Mouse (Mus musculus): ENCODE measurements at regions not wholly inside any gene's neighbourhood (a gene's known extent, or its start where the extent isn't known, plus 50 kb on each side); places are given as distances from the start of the nearest gene placed in this dataset.

- Histone ChIP-seq H3K4me3 (ENCODE audit: low read depth, low read length) (no peak overlapping the region), H3K27me3 (ENCODE audit: control insufficient read depth, insufficient read depth, low read length, poor library complexity, severe bottlenecking) (no peaks in the 10 kb centered on the region)
- TF ChIP-seq CTCF (IDR thresholded peaks at IDR 0.05; ENCODE audit: low read depth, low read length) (no peak), EP300 (IDR thresholded peaks at IDR 0.05; ENCODE audit: insufficient read depth, low read depth, low read length) (no peak), POLR2A (IDR thresholded peaks at IDR 0.05; ENCODE audit: insufficient read depth, low read length) (no peak)
These were observed 186.8 kb upstream of the Klf14 start for GRCm38 (mm10) chr6:31145687-31146086.

GRCm38 (mm10) chr6:31146779-31147178 is 187.9 kb upstream of the Klf14 start:
- no peaks in the 10 kb centered on the region for H3K36me3 ChIP-seq (ENCODE audit: control insufficient read depth, insufficient read depth, low read length, poor library complexity, severe bottlenecking)
- no peaks in the 10 kb centered on the region for H3K4me1 ChIP-seq (ENCODE audit: control insufficient read depth, insufficient read depth, low read length)
- no peaks in the 10 kb centered on the region for H3K27me3 ChIP-seq (ENCODE audit: control insufficient read depth, insufficient read depth, low read length, poor library complexity, severe bottlenecking)
- H3K9ac ChIP-seq (ENCODE audit: low read depth, poor library complexity, severe bottlenecking): no peak overlapping the region
- TF ChIP-seq POLR2A (IDR thresholded peaks at IDR 0.05; ENCODE audit: insufficient read depth, low read length) (no peak), EP300 (IDR thresholded peaks at IDR 0.05; ENCODE audit: insufficient read depth, low read depth, low read length) (no peak), CTCF (IDR thresholded peaks at IDR 0.05; ENCODE audit: low read depth, low read length) (no peak)
- H3K4me3 ChIP-seq (ENCODE audit: low read depth, low read length): no peak overlapping the region
- H3K27ac ChIP-seq (ENCODE audit: insufficient read depth, low read length): no peak overlapping the region
- no peaks in the 10 kb centered on the region for H3K9me3 ChIP-seq (replicated peaks; ENCODE audit: control insufficient read depth, insufficient read depth, low read length, poor library complexity, severe bottlenecking)

More at GRCm38 (mm10) chr6:31145687-31146086, 186.8 kb upstream of the Klf14 start:
- H3K4me1 ChIP-seq (ENCODE audit: control insufficient read depth, insufficient read depth, low read length): no peaks in the 10 kb centered on the region
- H3K36me3 ChIP-seq (ENCODE audit: control insufficient read depth, insufficient read depth, low read length, poor library complexity, severe bottlenecking): no peaks in the 10 kb centered on the region
- no peak overlapping the region for H3K27ac ChIP-seq (ENCODE audit: insufficient read depth, low read length)
- no peaks in the 10 kb centered on the region for H3K9me3 ChIP-seq (replicated peaks; ENCODE audit: control insufficient read depth, insufficient read depth, low read length, poor library complexity, severe bottlenecking)
- H3K9ac ChIP-seq (ENCODE audit: low read depth, poor library complexity, severe bottlenecking): no peak overlapping the region

- Histone ChIP-seq H3K36me3 (ENCODE audit: control insufficient read depth, insufficient read depth, low read length, poor library complexity, severe bottlenecking) (no peaks in the 10 kb centered on the region), H3K27me3 (ENCODE audit: control insufficient read depth, insufficient read depth, low read length, poor library complexity, severe bottlenecking) (no peaks in the 10 kb centered on the region), H3K27ac (ENCODE audit: insufficient read depth, low read length) (no peak overlapping the region), H3K9me3 (replicated peaks; ENCODE audit: control insufficient read depth, insufficient read depth, low read length, poor library complexity, severe bottlenecking) (no peaks in the 10 kb centered on the region), H3K4me3 (ENCODE audit: low read depth, low read length) (no peak overlapping the region), H3K9ac (ENCODE audit: low read depth, poor library complexity, severe bottlenecking) (no peak overlapping the region), H3K4me1 (ENCODE audit: control insufficient read depth, insufficient read depth, low read length) (no peaks in the 10 kb centered on the region)
- TF ChIP-seq POLR2A (IDR thresholded peaks at IDR 0.05; ENCODE audit: insufficient read depth, low read length) (no peak), EP300 (IDR thresholded peaks at IDR 0.05; ENCODE audit: insufficient read depth, low read depth, low read length) (no peak), CTCF (IDR thresholded peaks at IDR 0.05; ENCODE audit: low read depth, low read length) (no peak)
These were observed 188.8 kb upstream of the Klf14 start for GRCm38 (mm10) chr6:31147682-31148081.

- Histone ChIP-seq H3K27me3 (ENCODE audit: control insufficient read depth, insufficient read depth, low read length, poor library complexity, severe bottlenecking) (no peaks in the 10 kb centered on the region), H3K36me3 (ENCODE audit: control insufficient read depth, insufficient read depth, low read length, poor library complexity, severe bottlenecking) (no peaks in the 10 kb centered on the region), H3K27ac (ENCODE audit: insufficient read depth, low read length) (no peak overlapping the region), H3K9me3 (replicated peaks; ENCODE audit: control insufficient read depth, insufficient read depth, low read length, poor library complexity, severe bottlenecking) (no peaks in the 10 kb centered on the region), H3K4me1 (ENCODE audit: control insufficient read depth, insufficient read depth, low read length) (no peaks in the 10 kb centered on the region), H3K9ac (ENCODE audit: low read depth, poor library complexity, severe bottlenecking) (no peak overlapping the region), H3K4me3 (ENCODE audit: low read depth, low read length) (no peak overlapping the region)
- TF ChIP-seq POLR2A (IDR thresholded peaks at IDR 0.05; ENCODE audit: insufficient read depth, low read length) (no peak), EP300 (IDR thresholded peaks at IDR 0.05; ENCODE audit: insufficient read depth, low read depth, low read length) (no peak), CTCF (IDR thresholded peaks at IDR 0.05; ENCODE audit: low read depth, low read length) (no peak)
These were observed 189.5 kb upstream of the Klf14 start for GRCm38 (mm10) chr6:31148311-31148856.

- H3K27me3 ChIP-seq (ENCODE audit: control insufficient read depth, insufficient read depth, low read length, poor library complexity, severe bottlenecking): no peaks in the 10 kb centered on the region
- no peaks in the 10 kb centered on the region for H3K36me3 ChIP-seq (ENCODE audit: control insufficient read depth, insufficient read depth, low read length, poor library complexity, severe bottlenecking)
- no peaks in the 10 kb centered on the region for H3K9me3 ChIP-seq (replicated peaks; ENCODE audit: control insufficient read depth, insufficient read depth, low read length, poor library complexity, severe bottlenecking)
- TF ChIP-seq CTCF (IDR thresholded peaks at IDR 0.05; ENCODE audit: low read depth, low read length) (no peak), POLR2A (IDR thresholded peaks at IDR 0.05; ENCODE audit: insufficient read depth, low read length) (no peak), EP300 (IDR thresholded peaks at IDR 0.05; ENCODE audit: insufficient read depth, low read depth, low read length) (no peak)
- H3K4me1 ChIP-seq (ENCODE audit: control insufficient read depth, insufficient read depth, low read length): no peaks in the 10 kb centered on the region
- H3K4me3 ChIP-seq (ENCODE audit: low read depth, low read length): no peak overlapping the region
- no peak overlapping the region for H3K27ac ChIP-seq (ENCODE audit: insufficient read depth, low read length)
- no peak overlapping the region for H3K9ac ChIP-seq (ENCODE audit: low read depth, poor library complexity, severe bottlenecking)
These were observed 190.3 kb upstream of the Klf14 start for GRCm38 (mm10) chr6:31149164-31149563.

- Histone ChIP-seq H3K9ac (ENCODE audit: low read depth, poor library complexity, severe bottlenecking) (no peak overlapping the region), H3K27me3 (ENCODE audit: control insufficient read depth, insufficient read depth, low read length, poor library complexity, severe bottlenecking) (no peaks in the 10 kb centered on the region), H3K27ac (ENCODE audit: insufficient read depth, low read length) (no peak overlapping the region), H3K9me3 (replicated peaks; ENCODE audit: control insufficient read depth, insufficient read depth, low read length, poor library complexity, severe bottlenecking) (no peaks in the 10 kb centered on the region), H3K4me1 (ENCODE audit: control insufficient read depth, insufficient read depth, low read length) (no peaks in the 10 kb centered on the region), H3K36me3 (ENCODE audit: control insufficient read depth, insufficient read depth, low read length, poor library complexity, severe bottlenecking) (no peaks in the 10 kb centered on the region), H3K4me3 (ENCODE audit: low read depth, low read length) (no peak overlapping the region)
- TF ChIP-seq EP300 (IDR thresholded peaks at IDR 0.05; ENCODE audit: insufficient read depth, low read depth, low read length) (no peak), CTCF (IDR thresholded peaks at IDR 0.05; ENCODE audit: low read depth, low read length) (no peak), POLR2A (IDR thresholded peaks at IDR 0.05; ENCODE audit: insufficient read depth, low read length) (no peak)
These were observed 191.5 kb upstream of the Klf14 start for GRCm38 (mm10) chr6:31150416-31150815.
